Mouse (Mus musculus) cortical plate, adult 2 months (tissue): ENCODE data around the gene Vstm2l.

Source experiments
- CTCF ChIP-seq: fragments of 200-500 bp; IDR thresholded peaks from 2 replicates; pipeline ENCODE4 v1.5.1; 2011; ENCODE audit warnings: mild to moderate bottlenecking, control low read depth, low read length; ENCODE audit not compliant: insufficient read depth; ENCODE audit errors: extremely low read depth
- POLR2A ChIP-seq: fragments of 200-500 bp; IDR thresholded peaks from 2 replicates; pipeline ENCODE4 v1.6.1; 2011; ENCODE audit warnings: mild to moderate bottlenecking, low read length, control low read depth; ENCODE audit not compliant: insufficient read depth; ENCODE audit errors: extremely low read depth

DNA sequence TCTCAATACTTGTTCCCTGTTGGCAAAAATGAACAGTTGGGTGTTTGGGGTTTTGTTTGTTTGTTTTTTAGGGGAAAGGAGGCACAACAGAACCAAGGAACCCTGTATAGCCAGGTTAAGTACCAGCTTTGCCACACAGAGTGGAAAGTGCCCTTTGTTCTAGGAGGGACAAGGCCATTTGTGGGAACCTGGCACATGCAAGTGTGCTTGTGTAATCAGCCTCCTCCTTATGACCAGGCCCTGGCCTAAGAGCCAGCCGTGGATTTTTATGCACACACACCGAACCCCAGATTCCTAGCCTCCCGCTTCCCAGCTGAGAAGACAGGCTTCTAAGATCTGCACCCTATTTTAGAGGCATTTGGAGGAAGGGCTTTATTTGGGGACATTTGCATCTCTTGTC, 37.1 kb upstream of the Vstm2l start:
- TF ChIP-seq POLR2A, result no peak
- TF ChIP-seq CTCF, result no peak
